Mouse (Mus musculus) embryonic fibroblast, embryonic 13.5 days (primary cell): ENCODE measurements around the gene Panx2. TPM values are rescaled to one million over a fixed set of nuclear protein-coding genes. Genes with fewer than 3 reads are reported as not detected.

ENCODE experiments used
- H3K27ac ChIP-seq: 2 replicates; pipeline ENCODE4 v1.5.1; 2012; ENCODE audit warnings: low read length, control low read depth, inconsistent platforms; ENCODE audit not compliant: insufficient read depth
- H3K4me1 ChIP-seq: 2 replicates; pipeline ENCODE4 v1.6.1; 2011; ENCODE audit warnings: low read length; ENCODE audit not compliant: control insufficient read depth, insufficient read depth
- H3K4me3 ChIP-seq: 2 replicates; pipeline ENCODE4 v1.5.1; 2011; ENCODE audit warnings: mild to moderate bottlenecking, control low read depth, low read length; ENCODE audit not compliant: insufficient read depth
- CTCF ChIP-seq: IDR thresholded peaks from 2 replicates; pipeline ENCODE4 v1.5.1; 2011; ENCODE audit warnings: mild to moderate bottlenecking, control low read depth, low read length, moderate library complexity, borderline replicate concordance; ENCODE audit not compliant: insufficient read depth
- POLR2A ChIP-seq: IDR thresholded peaks from 2 replicates; pipeline ENCODE4 v1.6.1; 2011; ENCODE audit warnings: low read depth, mild to moderate bottlenecking, control low read depth, low read length, moderate library complexity
- polyA plus RNA-seq: library from polyadenylated mRNA; stranded (reverse); fragments of >200 nt; gene quantifications from 2 replicates; pipeline ENCODE4 v1.2.4, GENCODE M21; 2011; ENCODE audit warnings: low read depth; ENCODE audit not compliant: missing spikeins, insufficient read length

Panx2 gene
- polyA plus RNA-seq, 1 experiment, result not detected

DNA sequence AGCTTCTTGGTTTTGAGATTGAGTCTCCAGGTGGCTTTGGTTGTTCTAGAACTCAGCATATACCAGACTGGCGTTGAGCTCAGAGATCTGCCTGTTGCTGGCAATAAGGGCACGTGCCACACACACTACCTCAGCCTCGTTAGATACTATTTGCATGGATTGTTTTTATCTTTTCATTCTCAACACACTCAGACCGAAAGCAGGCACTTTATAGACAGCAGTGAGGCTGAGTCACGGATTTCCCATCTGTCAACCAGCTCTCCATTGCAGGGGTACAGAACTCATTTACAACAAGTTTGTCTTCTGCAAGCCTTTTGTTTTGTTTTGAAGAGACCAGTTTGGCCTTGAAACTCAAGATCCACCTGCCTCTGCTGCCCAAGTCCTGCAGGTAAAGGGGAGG is 37.9 kb downstream of the Panx2 start:
- Histone ChIP-seq H3K4me3 (no peak overlapping the region), H3K4me1 (no peaks in the 10 kb centered on the region), H3K27ac (no peak overlapping the region)
- TF ChIP-seq POLR2A (no peak), CTCF (no peak)

DNA sequence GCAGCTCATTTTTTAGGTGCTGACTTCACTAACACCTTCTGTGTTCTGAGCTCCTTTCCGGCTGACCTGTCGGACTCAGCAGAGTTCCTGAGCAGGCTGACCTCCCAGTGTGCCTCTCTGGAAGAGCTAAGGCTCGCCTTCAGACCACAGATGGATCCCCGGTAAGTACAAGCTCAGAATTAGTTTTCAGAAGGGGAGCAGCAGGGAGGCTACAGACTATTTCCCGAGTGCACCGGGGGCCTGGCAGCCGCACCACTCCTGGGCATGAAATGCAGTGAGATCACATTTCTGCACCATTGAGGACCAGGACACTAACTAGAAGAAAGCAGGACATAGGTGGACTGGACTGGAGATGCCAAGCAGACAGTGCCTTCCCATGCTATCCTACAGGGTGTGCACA is 39.1 kb downstream of the Panx2 start:
- Histone ChIP-seq H3K4me1 (no peaks in the 10 kb centered on the region), H3K4me3 (no peak overlapping the region), H3K27ac (no peak overlapping the region)
- TF ChIP-seq POLR2A (no peak), CTCF (no peak)

DNA sequence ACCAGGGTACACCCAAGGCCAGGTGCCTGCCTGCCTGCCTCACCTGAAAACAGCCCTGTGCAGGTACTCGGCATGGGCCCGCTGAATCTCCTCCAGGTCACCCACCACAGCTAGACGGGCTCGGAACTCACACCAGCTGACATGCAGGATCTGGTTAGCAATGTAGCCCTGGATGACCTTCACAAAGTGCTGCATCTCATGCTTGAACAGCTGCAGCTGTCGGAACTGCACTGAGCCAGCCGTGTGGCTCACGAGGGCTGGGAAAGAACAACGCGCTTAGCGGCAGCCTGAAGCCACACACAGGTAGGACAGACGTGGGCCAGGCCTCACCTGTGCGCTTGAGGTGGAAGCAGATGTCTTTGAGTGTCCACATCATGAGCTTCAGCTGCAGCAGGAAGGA is 41.3 kb downstream of the Panx2 start:
- H3K4me3 ChIP-seq, result no peak overlapping the region
- TF ChIP-seq POLR2A (no peak), CTCF (no peak)

DNA sequence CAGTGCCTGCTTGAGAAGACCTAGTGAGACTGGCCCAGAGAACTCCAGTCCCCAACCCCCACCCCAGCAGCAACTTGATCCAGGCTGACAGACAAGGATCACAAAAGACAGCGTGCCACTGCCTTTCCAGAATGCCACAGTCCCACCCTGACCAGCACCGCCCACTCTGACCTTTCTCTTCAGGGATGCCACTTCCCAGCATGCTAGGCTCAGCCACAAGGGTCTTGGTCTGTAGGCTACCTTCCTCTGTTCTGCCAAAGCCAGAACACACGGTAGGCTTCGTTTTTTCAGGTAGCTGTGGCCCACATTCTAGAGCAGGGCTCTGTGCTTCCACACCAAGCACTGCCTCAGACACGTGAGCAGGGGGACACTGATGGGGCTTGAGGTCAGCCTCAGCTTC is 43.1 kb downstream of the Panx2 start:
- Histone ChIP-seq H3K27ac (no peak overlapping the region), H3K4me1 (no peaks in the 10 kb centered on the region), H3K4me3 (no peak overlapping the region)
- TF ChIP-seq POLR2A (no peak), CTCF (no peak)

More for the DNA sequence above, 41.3 kb downstream of the Panx2 start:
- no peaks in the 10 kb centered on the region for H3K4me1 ChIP-seq
- H3K27ac ChIP-seq, result no peak overlapping the region

DNA sequence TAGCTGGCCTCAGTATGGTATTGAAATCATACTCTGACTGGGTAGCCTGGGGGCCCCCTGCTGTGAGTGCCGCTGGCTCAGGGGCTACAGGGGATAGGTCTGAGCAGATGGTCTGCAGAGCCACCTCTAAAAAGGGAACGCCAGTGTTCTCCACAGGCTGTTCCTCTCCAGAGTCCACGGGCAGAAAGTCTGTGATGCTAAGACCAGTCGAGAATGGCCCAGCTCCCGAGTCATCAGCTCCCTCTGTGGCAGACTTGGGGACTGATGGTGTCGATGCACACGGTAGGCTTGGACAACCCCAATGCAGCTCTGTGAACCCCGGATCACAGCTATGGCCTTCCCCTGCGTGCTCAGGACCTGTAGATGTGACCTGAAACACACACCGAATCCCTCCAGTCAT is 44.4 kb downstream of the Panx2 start:
- no peak overlapping the region for H3K4me3 ChIP-seq
- TF ChIP-seq CTCF, result no peak
- no peak for TF ChIP-seq POLR2A
- H3K4me1 ChIP-seq, result no peaks in the 10 kb centered on the region
- H3K27ac ChIP-seq, result no peak overlapping the region

DNA sequence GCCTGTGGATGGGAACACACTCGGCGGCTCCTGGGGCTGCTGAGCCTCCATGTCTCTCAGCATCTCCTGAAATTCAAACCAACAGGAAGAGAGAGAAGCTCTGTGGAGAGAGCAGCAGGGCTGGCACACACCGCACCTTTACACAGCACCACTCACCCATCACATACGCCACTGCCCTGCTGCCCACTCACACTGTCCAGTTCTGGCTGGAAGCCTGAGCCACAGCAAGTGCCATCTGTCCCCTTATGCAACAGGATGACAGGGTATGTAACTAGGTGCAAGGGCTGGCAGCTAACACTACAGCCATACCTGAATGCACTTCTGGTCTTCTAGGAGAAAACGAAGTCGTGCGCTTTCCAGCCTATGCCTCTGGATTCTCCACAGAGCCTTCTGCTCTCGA is 44.9 kb downstream of the Panx2 start:
- no peak overlapping the region for H3K4me3 ChIP-seq
- TF ChIP-seq CTCF, result no peak
- no peak for TF ChIP-seq POLR2A
- no peak overlapping the region for H3K27ac ChIP-seq
- no peaks in the 10 kb centered on the region for H3K4me1 ChIP-seq

DNA sequence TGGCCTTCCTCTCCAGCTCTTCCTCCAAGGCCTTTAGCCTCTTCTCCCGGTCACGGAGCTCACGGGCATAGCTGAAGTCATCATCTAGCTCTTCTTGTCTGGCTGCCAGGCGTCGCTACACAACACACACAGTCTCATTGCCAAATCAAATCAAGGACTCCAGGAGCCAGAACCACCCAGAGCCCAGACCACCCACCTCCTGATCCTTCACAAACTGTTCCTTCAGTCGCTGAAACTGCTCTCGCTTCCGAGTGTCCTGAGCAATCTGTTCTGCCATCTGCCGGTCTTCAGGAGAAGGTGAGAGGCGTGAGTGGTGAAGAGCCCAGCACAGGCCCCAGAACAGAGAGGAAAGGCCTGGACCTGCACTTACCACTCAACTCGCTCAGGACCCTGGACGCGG is 46.5 kb downstream of the Panx2 start:
- no peaks in the 10 kb centered on the region for H3K4me1 ChIP-seq
- H3K4me3 ChIP-seq, result no peak overlapping the region
- TF ChIP-seq POLR2A, result no peak
- no peak for TF ChIP-seq CTCF
- H3K27ac ChIP-seq, result no peak overlapping the region

DNA sequence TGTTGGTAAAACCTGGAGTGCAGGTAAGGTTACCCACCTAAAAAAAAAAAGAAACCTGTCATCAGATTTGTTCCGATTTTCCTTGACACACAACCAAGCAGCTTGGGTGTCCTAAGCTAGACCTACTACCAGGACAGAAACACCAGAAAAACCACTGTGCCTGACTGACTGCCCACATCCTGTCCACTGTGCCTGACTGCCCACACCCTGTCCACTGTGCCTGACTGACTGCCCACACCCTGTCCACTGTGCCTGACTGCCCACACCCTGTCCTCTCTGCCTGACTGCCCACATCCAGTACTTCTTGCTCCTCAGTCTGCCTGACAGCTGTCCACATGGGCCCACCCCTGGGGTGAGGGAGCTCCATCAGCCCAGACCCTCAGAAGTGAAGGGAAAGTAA is 47.4 kb downstream of the Panx2 start:
- no peak overlapping the region for H3K27ac ChIP-seq
- H3K4me1 ChIP-seq, result no peaks in the 10 kb centered on the region
- no peak overlapping the region for H3K4me3 ChIP-seq
- no peak for TF ChIP-seq CTCF
- no peak for TF ChIP-seq POLR2A

DNA sequence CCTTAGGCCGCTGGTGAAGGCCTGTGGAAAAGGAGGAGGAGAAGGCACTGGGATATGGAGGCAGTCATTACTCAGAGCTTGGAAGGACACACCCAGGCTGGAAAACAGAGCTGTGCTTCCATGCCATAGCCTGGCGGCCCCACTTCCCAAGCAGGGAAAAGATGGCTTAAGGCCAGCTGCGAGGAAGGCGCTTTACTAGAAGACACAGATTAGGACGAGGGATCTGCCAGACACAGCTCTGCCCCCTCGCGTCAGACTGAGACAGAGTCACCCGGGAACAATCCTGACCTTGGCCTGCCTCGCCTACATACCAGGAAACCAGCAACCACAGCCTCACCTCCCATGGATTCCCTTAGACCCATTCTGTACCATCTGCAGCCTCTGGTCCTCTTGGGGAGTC is 50.6 kb downstream of the Panx2 start:
- TF ChIP-seq POLR2A (no peak), CTCF (no peak)
- Histone ChIP-seq H3K4me1 (no peaks in the 10 kb centered on the region), H3K4me3 (no peak overlapping the region), H3K27ac (no peak overlapping the region)

DNA sequence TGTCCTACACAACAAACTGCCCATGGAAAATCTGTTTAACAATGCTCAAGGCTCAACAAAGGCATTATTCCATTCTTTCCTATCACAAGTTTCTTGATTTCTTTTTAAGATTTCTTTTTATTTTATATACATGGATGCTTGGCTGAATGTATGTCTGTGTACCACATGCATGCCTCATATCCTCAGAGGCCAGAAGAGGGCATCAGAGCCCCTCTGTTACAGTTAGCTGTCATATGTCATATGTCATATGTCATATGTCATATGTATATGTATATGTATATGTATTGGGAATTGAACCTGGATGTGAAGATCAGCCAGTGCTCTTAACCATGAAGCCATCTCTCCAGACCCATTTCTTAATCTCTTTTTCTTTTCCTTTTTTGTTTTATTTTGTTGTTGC is 58.5 kb downstream of the Panx2 start:
- no peak overlapping the region for H3K27ac ChIP-seq
- no peak overlapping the region for H3K4me3 ChIP-seq
- TF ChIP-seq CTCF (no peak), POLR2A (no peak)
- H3K4me1 ChIP-seq, result peaks cover 5% of the 10 kb centered on the region
